9 mouse cellular contexts compared by ENCODE assay signal in genomic region chr14:20070629-20071028, GRCm38 (mm10).
DNase-seq lines count a peak whose midpoint lies in the region; TF ChIP-seq lines count a peak whose summit lies in the region.
"Had no signal": no experiment of that assay in that cellular context is flagged by ENCODE, and none has a peak within 500 bp of the region (broad histone marks: within the 10 kb centered on the region; RNA-seq: fewer than 3 reads in every experiment).

No protein-coding gene starts in this region.

- TF ChIP-seq RAD21 in MEL (IDR thresholded peaks at IDR 0.05; ENCODE audit: low read depth, low read length) = peak; percentile 45

- no peaks in the 10 kb centered on the region; a peak in 1 of 4 replicates for H3K27me3 ChIP-seq in MEL (ENCODE audit: control insufficient read depth in 1 of 2, insufficient read depth in 2 of 2, low read length in 2 of 2)
- H3K27me3 ChIP-seq: limb, embryonic 13.5 days had no signal

- no peak overlapping the region for H3K9ac ChIP-seq in MEL (ENCODE audit: control insufficient read depth, low read depth, low read length, poor library complexity, severe bottlenecking)
- H3K9ac ChIP-seq: limb, embryonic 13.5 days had no signal

- TF ChIP-seq CTCF in MEL (IDR thresholded peaks at IDR 0.05 in 2 of 3, conservative IDR thresholded peaks at IDR 0.05 in 1 of 3; ENCODE audit: control insufficient read depth in 1 of 3, insufficient read depth in 1 of 3, low read depth in 2 of 3, low read length in 3 of 3, poor library complexity in 1 of 3, severe bottlenecking in 1 of 3) = peak; percentile 15 to 38 (median 28); a peak in 4 of 6 replicates

- no peaks in the 10 kb centered on the region for H3K36me3 ChIP-seq in MEL (ENCODE audit: control insufficient read depth in 1 of 2, insufficient read depth in 2 of 2, low read length in 2 of 2)
- H3K36me3 ChIP-seq: limb, embryonic 13.5 days had no signal

- no peaks in the 10 kb centered on the region for H3K4me1 ChIP-seq in MEL (ENCODE audit: control insufficient read depth in 1 of 2, insufficient read depth in 2 of 2, low read length in 2 of 2)
- H3K4me1 ChIP-seq: limb, embryonic 13.5 days had no signal

- H3K27ac ChIP-seq in MEL (ENCODE audit: control insufficient read depth, low read depth, low read length) = no peak overlapping the region
- H3K27ac ChIP-seq: limb, embryonic 13.5 days had no signal

- no peaks in the 10 kb centered on the region for H3K79me2 ChIP-seq in MEL (ENCODE audit: control insufficient read depth, insufficient read depth, low read length, poor library complexity)

- DNase-seq in layer of hippocampus, adult 11-12 months (ENCODE audit: low spot score) = peak; percentile 36
- DNase-seq in layer of hippocampus, adult 9-10 months (ENCODE audit: low spot score) = no peak
- DNase-seq in MEL (ENCODE audit: low read depth, low spot score) = no peak
- peak; percentile 33 to 52 for DNase-seq in adrenal gland, postnatal 36 days
- DNase-seq in kidney, postnatal 36 days = peak; percentile 17 to 58
- DNase-seq in right cerebral cortex, postnatal 4 days = peak; percentile 39
- no peak for DNase-seq in thymus, adult 18-20 months

- TF ChIP-seq POLR2A in MEL (IDR thresholded peaks at IDR 0.05; ENCODE audit: control insufficient read depth in 1 of 2, insufficient read depth in 1 of 2, low read depth in 1 of 2, low read length in 2 of 2, poor library complexity in 1 of 2) = no peak

- no peak overlapping the region for H3K4me3 ChIP-seq in MEL (ENCODE audit: control insufficient read depth in 1 of 2, insufficient read depth in 1 of 2, low read depth in 2 of 2, low read length in 2 of 2)
- H3K4me3 ChIP-seq: erythroblast, embryonic 14.5 days; limb, embryonic 13.5 days had no signal

- TF ChIP-seq EP300 in MEL (IDR thresholded peaks at IDR 0.05; ENCODE audit: low read depth in 1 of 2, low read length in 2 of 2) = no peak

- H3K9me3 ChIP-seq in MEL (replicated peaks; ENCODE audit: insufficient read depth, low read length) = no peaks in the 10 kb centered on the region
- H3K9me3 ChIP-seq: limb, embryonic 13.5 days had no signal

TF ChIP-seq in MEL, 35 proteins besides CTCF, POLR2A, EP300 and RAD21:
- TF ChIP-seq ZKSCAN1 (IDR thresholded peaks at IDR 0.05; ENCODE audit: low read depth, low read length) (no peak), ZMIZ1 (IDR thresholded peaks at IDR 0.05; ENCODE audit: low read depth, low read length) (no peak), MYC (IDR thresholded peaks at IDR 0.05; ENCODE audit: low read depth, low read length) (no peak), ZC3H11A (IDR thresholded peaks at IDR 0.05; ENCODE audit: low read depth, low read length) (0 out of 2 replicates have a peak, but pooled peaks have one; percentile 12), ELF1 (IDR thresholded peaks at IDR 0.05; ENCODE audit: low read depth, low read length) (no peak), BHLHE40 (IDR thresholded peaks at IDR 0.05; ENCODE audit: borderline replicate concordance, low read depth, low read length) (no peak), MXI1 (IDR thresholded peaks at IDR 0.05; ENCODE audit: low read depth, low read length) (no peak), SMC3 (IDR thresholded peaks at IDR 0.05; ENCODE audit: low read depth, low read length) (peak; percentile 48)

Comparison
In these comparisons a context has a peak if more than half of its experiments do, and no peak if none do; other contexts are left out.
1. DNase-seq: peak in layer of hippocampus, adult 11-12 months (single experiment), adrenal gland, postnatal 36 days (2 of 2), kidney, postnatal 36 days (2 of 2) and right cerebral cortex, postnatal 4 days (single experiment); none in layer of hippocampus, adult 9-10 months (single experiment), MEL (single experiment) and thymus, adult 18-20 months (0 of 2).